Mouse (Mus musculus) embryonic facial prominence, embryonic 12.5 days (tissue): ENCODE measurements at regions not wholly inside any gene's neighbourhood (a gene's known extent, or its start where the extent isn't known, plus 50 kb on each side); places are given as distances from the start of the nearest gene placed in this dataset.

Experiments used
- ATAC-seq: fragments of 200-750 bp; cut with Nextera tagmentation; 2 replicates; pipeline ENCODE4 v1.8.0; 2017; ENCODE audit not compliant: insufficient number of reproducible peaks, insufficient read depth, low FRiP score, low TSS enrichment
- H3K27ac ChIP-seq: fragments of 300-500 bp; sonication (generic); 2 replicates; pipeline ENCODE4 v1.5.1; 2016; ENCODE audit warnings: mild to moderate bottlenecking
- H3K27me3 ChIP-seq: fragments of 300-500 bp; sonication (generic); 2 replicates; pipeline ENCODE4 v1.6.1; 2016; ENCODE audit warnings: mild to moderate bottlenecking, moderate library complexity
- H3K36me3 ChIP-seq: fragments of 300-500 bp; sonication (generic); 2 replicates; pipeline ENCODE4 v1.6.1; 2016; ENCODE audit warnings: mild to moderate bottlenecking
- H3K4me1 ChIP-seq: fragments of 300-500 bp; sonication (generic); 2 replicates; pipeline ENCODE4 v1.6.1; 2016
- H3K4me2 ChIP-seq: fragments of 300-500 bp; sonication (generic); replicated peaks from 2 replicates; pipeline ENCODE4 v1.6.1; 2016; ENCODE audit warnings: mild to moderate bottlenecking, moderate library complexity
- H3K4me3 ChIP-seq: fragments of 300-500 bp; sonication (generic); 2 replicates; pipeline ENCODE4 v1.5.1; 2016; ENCODE audit warnings: mild to moderate bottlenecking
- H3K9ac ChIP-seq: fragments of 300-500 bp; sonication (generic); 2 replicates; pipeline ENCODE4 v1.6.1; 2016; ENCODE audit warnings: mild to moderate bottlenecking, moderate library complexity
- H3K9me3 ChIP-seq: fragments of 300-500 bp; sonication (generic); 2 replicates; pipeline ENCODE4 v1.6.1; 2016; ENCODE audit warnings: mild to moderate bottlenecking, moderate library complexity
- WGBS: fragments of 180-500 bp; shearing (Covaris S2); methylation state at CpG from one replicate; pipeline ENCODE4 v1.1.7; 2016; 5-methylcytosine and 5-hydroxymethylcytosine counted together

- WGBS = 62% methylated on average over 5 of the region's 5 CpGs
- Histone ChIP-seq H3K9me3 (no peaks in the 10 kb centered on the region), H3K36me3 (no peaks in the 10 kb centered on the region), H3K4me3 (no peak overlapping the region), H3K9ac (no peak overlapping the region), H3K27me3 (no peaks in the 10 kb centered on the region), H3K4me1 (no peaks in the 10 kb centered on the region), H3K27ac (no peak overlapping the region), H3K4me2 (no peak overlapping the region)
- ATAC-seq = no peak
Measured at GRCm38 (mm10) chr10:91345465-91345864, 164.3 kb upstream of the Tmpo start.

DNA sequence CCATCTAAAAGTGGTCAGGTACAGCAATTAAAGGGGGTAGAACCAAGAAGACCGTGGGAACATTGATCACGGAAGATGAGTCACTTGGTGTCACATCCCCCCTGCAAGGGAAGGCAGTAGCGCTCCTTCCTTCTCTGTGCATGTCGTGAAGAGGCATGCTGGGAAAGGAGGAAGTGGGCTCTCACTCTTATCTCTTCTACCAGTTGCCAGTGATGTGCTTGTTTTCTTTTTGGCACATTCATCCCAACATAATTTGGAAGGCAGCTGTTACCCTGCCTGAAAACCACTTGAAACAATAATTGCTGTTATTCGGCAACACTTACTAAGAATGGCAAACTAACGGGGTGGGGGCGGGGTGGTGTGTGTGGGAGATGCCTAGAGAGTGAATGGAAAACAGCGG is 161.0 kb upstream of the Tmpo start:
- Histone ChIP-seq H3K27me3 (no peaks in the 10 kb centered on the region), H3K4me1 (no peaks in the 10 kb centered on the region), H3K4me3 (no peak overlapping the region), H3K4me2 (no peak overlapping the region), H3K9me3 (no peaks in the 10 kb centered on the region), H3K27ac (no peak overlapping the region), H3K36me3 (no peaks in the 10 kb centered on the region), H3K9ac (no peak overlapping the region)
- ATAC-seq = no peak
- WGBS = 79% methylated on average over 8 of the region's 8 CpGs

DNA sequence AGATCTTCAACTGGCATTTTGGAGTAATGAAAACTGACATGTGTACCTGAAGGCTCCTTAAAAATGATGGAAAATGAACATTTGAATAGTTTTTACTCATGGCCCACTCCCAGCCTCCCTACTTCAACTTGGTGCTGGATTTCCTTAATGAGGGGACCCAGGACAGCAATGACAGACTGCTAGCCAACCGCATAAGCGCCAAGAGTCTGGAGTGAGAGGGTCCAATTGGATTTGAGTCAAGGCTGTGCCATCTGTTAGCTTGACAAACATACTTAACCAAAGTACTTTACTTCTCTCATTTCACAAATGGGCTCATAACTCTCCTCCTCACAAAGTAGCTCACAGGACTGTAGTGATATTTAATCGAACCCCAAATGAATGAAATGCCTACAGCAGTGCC is 158.2 kb upstream of the Tmpo start:
- 89% methylated on average over 3 of the region's 3 CpGs for WGBS
- no peak overlapping the region for H3K27ac ChIP-seq
- no peak overlapping the region for H3K9ac ChIP-seq
- no peak overlapping the region for H3K4me3 ChIP-seq
- no peaks in the 10 kb centered on the region for H3K9me3 ChIP-seq
- H3K4me2 ChIP-seq = no peak overlapping the region
- H3K4me1 ChIP-seq = no peaks in the 10 kb centered on the region
- no peak for ATAC-seq
- H3K36me3 ChIP-seq = no peaks in the 10 kb centered on the region
- H3K27me3 ChIP-seq = no peaks in the 10 kb centered on the region

DNA sequence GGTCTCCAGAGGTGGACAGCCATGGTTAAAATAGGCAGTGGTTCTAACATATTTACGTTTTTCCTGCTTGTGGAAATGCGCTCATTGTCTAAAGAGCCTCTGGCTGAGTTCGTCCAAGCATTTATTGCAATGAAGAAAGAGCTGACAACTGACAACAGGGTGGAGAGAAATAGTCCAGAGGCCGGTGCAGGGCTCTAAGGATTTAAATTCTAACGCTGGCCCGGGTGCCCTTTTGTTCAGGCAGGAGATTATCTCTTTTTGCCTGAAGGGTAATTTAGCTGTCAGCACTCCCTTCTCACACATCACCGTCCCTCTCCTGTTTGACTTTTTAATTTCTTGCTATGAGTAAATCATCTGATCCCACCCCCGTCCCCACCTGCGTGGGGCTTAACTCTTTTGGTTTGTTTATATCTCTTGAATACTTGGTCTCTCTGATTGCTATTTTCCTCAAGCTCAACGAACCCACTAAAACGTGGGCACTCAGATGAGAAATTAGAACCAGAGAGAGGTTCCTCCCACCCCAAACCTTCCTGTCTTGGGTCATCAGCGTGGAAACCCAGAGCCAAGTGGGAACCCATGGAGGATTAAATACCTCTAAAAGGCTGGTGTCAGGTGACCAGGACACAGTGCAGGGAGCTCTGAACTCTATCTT is 145.7 kb upstream of the Tmpo start:
- no peak overlapping the region for H3K27ac ChIP-seq
- WGBS = 32% methylated on average over 12 of the region's 12 CpGs

GRCm38 (mm10) chr10:91326144-91326655 is 145.1 kb upstream of the Tmpo start:
- Histone ChIP-seq H3K4me1 (no peaks in the 10 kb centered on the region), H3K36me3 (no peaks in the 10 kb centered on the region), H3K9ac (no peak overlapping the region), H3K4me3 (no peak overlapping the region), H3K4me2 (no peak overlapping the region), H3K27ac (no peak overlapping the region), H3K9me3 (no peaks in the 10 kb centered on the region), H3K27me3 (no peaks in the 10 kb centered on the region)
- ATAC-seq = no peak
- WGBS = 74% methylated on average over 8 of the region's 8 CpGs

More for the DNA sequence above, 145.7 kb upstream of the Tmpo start:
- Histone ChIP-seq H3K27me3 (no peaks in the 10 kb centered on the region), H3K4me3 (no peak overlapping the region), H3K4me2 (no peak overlapping the region), H3K36me3 (no peaks in the 10 kb centered on the region), H3K4me1 (no peaks in the 10 kb centered on the region), H3K9ac (no peak overlapping the region), H3K9me3 (no peaks in the 10 kb centered on the region)
- ATAC-seq = no peak

GRCm38 (mm10) chr10:91321226-91321625 is 140.1 kb upstream of the Tmpo start:
- Histone ChIP-seq H3K27me3 (no peaks in the 10 kb centered on the region), H3K9me3 (no peaks in the 10 kb centered on the region), H3K9ac (no peak overlapping the region), H3K36me3 (no peaks in the 10 kb centered on the region), H3K4me1 (no peaks in the 10 kb centered on the region), H3K4me2 (no peak overlapping the region), H3K4me3 (no peak overlapping the region), H3K27ac (no peak overlapping the region)
- no peak for ATAC-seq
- 74% methylated on average over 4 of the region's 4 CpGs for WGBS

- Histone ChIP-seq H3K4me3 (no peak overlapping the region), H3K4me2 (no peak overlapping the region), H3K27me3 (no peaks in the 10 kb centered on the region), H3K9ac (no peak overlapping the region), H3K9me3 (no peaks in the 10 kb centered on the region), H3K36me3 (no peaks in the 10 kb centered on the region), H3K4me1 (no peaks in the 10 kb centered on the region), H3K27ac (no peak overlapping the region)
- WGBS = 76% methylated on average over 10 of the region's 10 CpGs
- ATAC-seq = peak; percentile 56; the same call in 1 of the 2 replicates
Measured at GRCm38 (mm10) chr10:91319442-91320112, 138.5 kb upstream of the Tmpo start.

DNA sequence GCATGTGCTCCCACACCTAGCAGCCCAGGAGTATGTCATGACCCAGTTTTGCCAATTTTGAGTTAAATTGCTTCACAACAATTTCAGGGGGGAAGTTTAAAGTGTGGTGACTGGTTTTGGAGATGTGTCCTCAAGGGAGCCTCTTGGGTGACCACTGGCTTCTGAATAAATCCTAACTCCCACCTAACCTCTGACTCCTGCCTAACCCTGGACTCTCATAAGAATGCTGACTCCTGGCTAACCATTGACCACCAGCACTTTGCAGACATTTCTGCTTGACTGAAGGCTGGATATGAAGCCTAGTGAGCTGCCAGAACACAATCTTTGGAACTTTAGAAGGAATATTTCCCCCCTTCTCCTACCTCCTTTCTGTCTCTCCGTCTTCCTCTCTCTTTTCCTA is 133.3 kb upstream of the Tmpo start:
- WGBS = 62% methylated on average over 1 of the region's 1 CpGs

DNA sequence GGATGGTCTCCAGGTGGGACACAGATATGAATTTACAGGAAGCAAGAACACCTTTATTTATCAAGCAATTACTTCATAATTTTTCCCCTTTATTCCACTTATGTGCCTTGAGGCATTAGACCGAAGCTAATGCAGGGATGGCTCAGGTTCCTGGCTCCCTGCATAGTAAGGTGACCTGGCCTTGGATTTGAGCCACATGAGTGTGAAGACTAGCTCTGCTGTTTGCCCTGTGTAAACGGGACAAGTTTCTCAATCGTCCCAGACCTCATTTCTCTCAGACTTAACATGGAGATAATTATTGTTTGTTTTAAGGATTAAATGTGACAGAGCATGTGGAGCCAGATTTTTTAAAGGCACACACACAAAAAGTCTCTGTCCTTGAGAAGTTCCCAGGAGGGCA is 132.2 kb upstream of the Tmpo start:
- H3K27ac ChIP-seq = no peak overlapping the region
- no peak overlapping the region for H3K4me3 ChIP-seq
- H3K36me3 ChIP-seq = no peaks in the 10 kb centered on the region
- no peak overlapping the region for H3K9ac ChIP-seq
- WGBS = 30% methylated on average over 3 of the region's 3 CpGs
- no peaks in the 10 kb centered on the region for H3K27me3 ChIP-seq
- no peak overlapping the region for H3K4me2 ChIP-seq
- no peaks in the 10 kb centered on the region for H3K9me3 ChIP-seq
- H3K4me1 ChIP-seq = no peaks in the 10 kb centered on the region
- no peak for ATAC-seq

More for the DNA sequence above, 133.3 kb upstream of the Tmpo start:
- no peak overlapping the region for H3K27ac ChIP-seq
- H3K27me3 ChIP-seq = no peaks in the 10 kb centered on the region
- no peak overlapping the region for H3K4me3 ChIP-seq
- no peaks in the 10 kb centered on the region for H3K4me1 ChIP-seq
- H3K36me3 ChIP-seq = no peaks in the 10 kb centered on the region
- no peaks in the 10 kb centered on the region for H3K9me3 ChIP-seq
- no peak for ATAC-seq
- H3K4me2 ChIP-seq = no peak overlapping the region
- H3K9ac ChIP-seq = no peak overlapping the region

- Histone ChIP-seq H3K9me3 (no peaks in the 10 kb centered on the region), H3K36me3 (no peaks in the 10 kb centered on the region)
- no peak for ATAC-seq
Measured at GRCm38 (mm10) chr10:91312913-91313312, 131.8 kb upstream of the Tmpo start.

DNA sequence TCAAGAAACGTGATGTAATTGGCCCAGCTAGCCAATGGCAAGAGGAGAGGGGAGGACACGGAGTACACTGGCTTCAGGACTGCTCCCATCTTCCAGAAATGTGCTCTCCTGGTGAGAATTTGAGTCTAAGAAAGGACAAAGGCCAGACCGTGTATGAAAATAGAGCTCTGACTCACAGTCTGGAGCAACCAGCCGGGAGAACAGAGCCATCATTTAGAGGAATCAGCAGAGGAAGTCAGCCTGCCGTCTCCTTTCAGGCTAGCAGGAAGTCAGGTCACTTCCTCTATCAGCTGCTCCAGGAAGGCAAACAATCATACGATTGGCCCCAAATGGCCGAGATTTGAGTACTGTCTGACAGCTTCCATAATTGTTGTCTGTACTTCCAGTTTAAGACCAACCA is 119.0 kb upstream of the Tmpo start:
- Histone ChIP-seq H3K4me3 (no peak overlapping the region), H3K9me3 (no peaks in the 10 kb centered on the region), H3K9ac (no peak overlapping the region), H3K27me3 (no peaks in the 10 kb centered on the region), H3K4me1 (peaks cover 3% of the 10 kb centered on the region; the same call in 1 of the 2 replicates), H3K36me3 (no peaks in the 10 kb centered on the region), H3K4me2 (no peak overlapping the region), H3K27ac (no peak overlapping the region)
- 47% methylated on average over 7 of the region's 7 CpGs for WGBS
- no peak for ATAC-seq

More at GRCm38 (mm10) chr10:91312913-91313312, 131.8 kb upstream of the Tmpo start:
- no peaks in the 10 kb centered on the region for H3K4me1 ChIP-seq
- no peak overlapping the region for H3K4me2 ChIP-seq
- H3K27me3 ChIP-seq = no peaks in the 10 kb centered on the region
- no peak overlapping the region for H3K4me3 ChIP-seq
- 60% methylated on average over 5 of the region's 5 CpGs for WGBS
- no peak overlapping the region for H3K9ac ChIP-seq
- no peak overlapping the region for H3K27ac ChIP-seq

GRCm38 (mm10) chr10:91297792-91298460 is 116.8 kb upstream of the Tmpo start:
- Histone ChIP-seq H3K4me2 (no peak overlapping the region), H3K27me3 (no peaks in the 10 kb centered on the region), H3K4me1 (peaks cover 3% of the 10 kb centered on the region; the same call in 1 of the 2 replicates), H3K4me3 (no peak overlapping the region), H3K36me3 (no peaks in the 10 kb centered on the region), H3K27ac (no peak overlapping the region), H3K9me3 (no peaks in the 10 kb centered on the region), H3K9ac (no peak overlapping the region)
- peak; percentile 60; the same call in 1 of the 2 replicates for ATAC-seq
- 28% methylated on average over 9 of the region's 9 CpGs for WGBS
